Mouse (Mus musculus): ENCODE data around the gene Slc15a4.

The Slc15a4 gene

GRCm38 (mm10) chr5:127621108-127621507 lies 11.6 kb downstream of the Slc15a4 start:
- peak in 1 of 2 experiments; percentile 68 for DNase-seq (ENCODE audit: low spot score in 2 of 2)

GRCm38 (mm10) chr5:127620371-127620770 lies 12.3 kb downstream of the Slc15a4 start:
- no peak for DNase-seq (ENCODE audit: low spot score in 2 of 2)

GRCm38 (mm10) chr5:127618834-127619233 lies 13.9 kb downstream of the Slc15a4 start:
- no peak for DNase-seq (ENCODE audit: low spot score in 2 of 2)

- DNase-seq (ENCODE audit: low spot score in 2 of 2), result peak; percentile 85 to 95
These were observed 15.6 kb downstream of the Slc15a4 start for GRCm38 (mm10) chr5:127616884-127617635.

- no peak for DNase-seq (ENCODE audit: low spot score in 2 of 2)
These were observed 16.5 kb downstream of the Slc15a4 start for GRCm38 (mm10) chr5:127616151-127616550.

- no peak for DNase-seq (ENCODE audit: low spot score in 2 of 2)
These were observed 17.2 kb downstream of the Slc15a4 start for GRCm38 (mm10) chr5:127615459-127615858.

GRCm38 (mm10) chr5:127612397-127612796 lies 20.3 kb downstream of the Slc15a4 start:
- DNase-seq (ENCODE audit: low spot score in 2 of 2), result no peak

DNA sequence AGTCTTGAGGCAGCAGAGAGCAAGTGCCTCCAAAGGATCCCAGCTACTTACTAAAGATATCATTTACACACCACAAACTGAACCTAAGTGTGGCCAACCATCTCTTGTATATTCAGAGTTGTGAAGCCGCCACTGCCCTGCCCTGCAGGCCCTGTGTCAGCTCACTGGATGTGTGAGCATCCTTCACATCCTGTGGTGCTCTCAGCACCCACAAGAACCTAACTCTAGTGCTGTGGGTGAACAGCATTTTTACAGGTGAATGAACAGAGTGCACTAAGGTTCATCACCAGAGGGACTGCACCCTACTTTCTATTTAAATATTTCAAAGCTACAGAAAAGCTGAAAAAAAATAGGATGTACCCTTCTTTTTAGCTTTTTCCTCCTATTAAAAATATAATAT lies 20.8 kb downstream of the Slc15a4 start:
- DNase-seq (ENCODE audit: low spot score in 2 of 2), result peak in 1 of 2 experiments; percentile 40

DNA sequence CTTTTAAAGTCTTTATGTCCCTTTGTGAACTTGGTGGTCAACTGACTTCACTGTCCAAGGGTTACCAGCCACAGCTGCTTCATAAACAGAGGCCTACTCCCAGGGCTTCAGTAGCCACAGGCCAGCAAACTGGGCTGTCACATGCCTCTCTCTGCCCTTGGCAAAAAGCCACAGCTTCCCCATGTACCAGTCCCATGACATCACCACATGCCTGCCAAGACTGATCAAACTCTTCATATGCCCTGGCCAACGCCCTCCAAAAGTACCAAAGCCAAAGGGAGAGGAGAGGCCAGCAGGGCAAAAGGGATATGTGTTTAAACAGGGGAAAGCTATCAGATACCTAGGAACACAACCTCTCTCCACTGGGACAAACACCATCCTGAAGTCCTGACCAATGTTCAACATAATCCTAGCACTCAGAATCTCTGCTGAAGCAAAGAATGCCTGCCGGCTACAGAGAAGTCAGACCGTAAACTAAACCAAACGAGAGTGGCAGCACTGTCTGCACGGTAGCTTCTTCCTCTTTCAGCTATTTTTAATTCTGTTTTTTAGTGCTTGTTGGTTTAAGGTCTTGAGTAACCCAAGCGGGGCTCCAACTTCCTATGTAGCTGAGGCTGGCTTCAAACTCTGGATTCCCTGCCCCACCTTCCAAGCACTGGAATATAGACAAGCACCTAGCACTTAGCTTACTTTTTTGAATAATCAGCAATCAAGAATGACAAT lies 21.7 kb downstream of the Slc15a4 start:
- DNase-seq (ENCODE audit: low spot score in 2 of 2), result peak; percentile 21 to 64

- no peak for DNase-seq (ENCODE audit: low spot score in 2 of 2)
These were observed 23.4 kb downstream of the Slc15a4 start for GRCm38 (mm10) chr5:127609191-127609714.

DNA sequence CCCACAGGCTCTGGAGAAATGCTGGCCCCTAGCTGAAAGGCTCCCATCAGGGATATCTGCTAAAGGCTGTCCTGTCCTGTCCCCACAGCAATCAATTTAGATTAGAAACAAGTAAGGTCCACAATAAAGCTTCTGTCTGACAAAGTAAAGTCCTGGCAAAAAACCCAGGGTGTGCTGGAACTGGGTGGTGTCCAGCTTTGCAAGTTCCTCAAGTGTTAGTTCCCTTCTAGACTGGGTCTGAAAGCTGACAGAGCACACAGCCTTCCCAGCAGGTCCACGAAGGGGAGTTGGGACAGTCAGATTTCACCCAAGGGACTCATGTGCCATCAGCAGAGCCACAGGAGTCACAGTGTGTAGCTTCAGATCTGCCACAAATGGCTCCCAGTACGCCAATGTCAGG lies 25.2 kb downstream of the Slc15a4 start:
- DNase-seq (ENCODE audit: low spot score in 2 of 2), result no peak

- DNase-seq (ENCODE audit: low spot score in 2 of 2), result no peak
These were observed 29.7 kb downstream of the Slc15a4 start for GRCm38 (mm10) chr5:127602996-127603395.

DNA sequence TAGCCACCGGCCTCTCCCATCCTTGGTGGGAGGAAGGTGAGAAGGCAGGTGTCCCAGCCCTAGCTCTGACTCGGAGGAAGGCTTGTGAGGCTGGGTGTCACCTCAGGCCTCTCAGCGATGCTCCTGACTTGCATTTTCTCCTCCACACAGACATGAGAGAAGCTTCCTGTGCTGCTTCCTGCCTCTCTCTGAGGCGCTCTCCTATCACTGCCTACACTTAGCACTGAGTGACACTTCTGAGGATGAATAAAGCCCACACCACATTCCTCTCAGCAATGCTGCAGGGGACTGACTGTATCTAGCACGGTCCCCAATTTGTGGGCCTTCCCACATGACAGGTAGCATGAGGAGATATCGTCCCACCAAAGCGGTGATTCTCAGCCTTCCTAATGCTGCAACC lies 35.8 kb downstream of the Slc15a4 start:
- DNase-seq (ENCODE audit: low spot score in 2 of 2), result no peak

- no peak for DNase-seq (ENCODE audit: low spot score in 2 of 2)
These were observed 37.0 kb downstream of the Slc15a4 start for GRCm38 (mm10) chr5:127595676-127596075.

DNA sequence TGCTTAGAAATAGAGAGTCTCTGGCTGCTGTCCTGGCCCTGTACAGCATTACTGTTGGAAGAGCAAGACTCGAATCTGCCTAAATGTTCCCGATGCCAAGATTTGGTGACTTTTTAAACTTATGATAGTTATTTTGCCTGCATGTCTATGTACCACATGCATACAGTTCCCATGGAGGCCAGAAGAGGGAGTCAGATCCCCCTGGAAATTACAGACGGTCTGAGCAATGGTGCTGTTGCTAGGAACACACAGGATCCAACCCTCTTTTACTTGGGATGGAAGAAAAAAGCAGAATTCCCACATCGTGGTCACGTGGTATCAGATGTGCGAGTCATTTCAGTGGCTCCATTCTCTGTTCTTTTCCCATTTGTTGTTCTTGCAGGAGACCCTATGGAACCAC lies 39.8 kb downstream of the Slc15a4 start:
- peak in 1 of 2 experiments; percentile 40 for DNase-seq (ENCODE audit: low spot score in 2 of 2)

GRCm38 (mm10) chr5:127592406-127592805 lies 40.3 kb downstream of the Slc15a4 start:
- DNase-seq (ENCODE audit: low spot score in 2 of 2), result no peak

GRCm38 (mm10) chr5:127587854-127588253 lies 44.8 kb downstream of the Slc15a4 start:
- DNase-seq (ENCODE audit: low spot score in 2 of 2), result no peak

GRCm38 (mm10) chr5:127583658-127584057 lies 49.0 kb downstream of the Slc15a4 start:
- DNase-seq (ENCODE audit: low spot score in 2 of 2), result peak in 1 of 2 experiments; percentile 26

- no peak for DNase-seq (ENCODE audit: low spot score in 2 of 2)
These were observed 55.3 kb downstream of the Slc15a4 start for GRCm38 (mm10) chr5:127577419-127577818.

GRCm38 (mm10) chr5:127567165-127567741 lies 65.4 kb downstream of the Slc15a4 start:
- DNase-seq (ENCODE audit: low spot score in 2 of 2), result no peak

- DNase-seq (ENCODE audit: low spot score in 2 of 2), result no peak
These were observed 71.6 kb downstream of the Slc15a4 start for GRCm38 (mm10) chr5:127561086-127561485.

- no peak for DNase-seq (ENCODE audit: low spot score in 2 of 2)
These were observed 84.6 kb downstream of the Slc15a4 start for GRCm38 (mm10) chr5:127548136-127548535.
